Mouse (Mus musculus): ENCODE data around the gene Cops7b. TPM values are rescaled to one million over a fixed set of nuclear protein-coding genes. Genes with fewer than 3 reads are reported as not detected.

The Cops7b gene
- polyA plus RNA-seq, 1 experiment, result 25.2 TPM

GRCm38 (mm10) chr1:86598516-86598915 is 15.8 kb downstream of the Cops7b start:
- Histone ChIP-seq H3K36me3 (ENCODE audit: control insufficient read depth, insufficient read depth) (peaks cover 56% of the 10 kb centered on the region), H3ac (ENCODE audit: control insufficient read depth, insufficient read length, low read depth) (no peak overlapping the region), H3K79me2 (ENCODE audit: control insufficient read depth, insufficient read depth) (no peaks in the 10 kb centered on the region), H3K27me3 (ENCODE audit: control insufficient read depth, insufficient read depth, insufficient read length) (no peaks in the 10 kb centered on the region), H3K4me3 (ENCODE audit: insufficient read depth, poor library complexity, severe bottlenecking) (no peak overlapping the region), H3K79me3 (ENCODE audit: low read depth) (no peaks in the 10 kb centered on the region)
- peak; percentile 7 for TF ChIP-seq CTCF (IDR thresholded peaks at IDR 0.05; ENCODE audit: control insufficient read depth, insufficient read depth, insufficient read length)
- TF ChIP-seq MAX (IDR thresholded peaks at IDR 0.05), result no peak

- Histone ChIP-seq H3K36me3 (ENCODE audit: control insufficient read depth, insufficient read depth) (peaks cover 61% of the 10 kb centered on the region), H3K79me3 (ENCODE audit: low read depth) (no peaks in the 10 kb centered on the region), H3K4me3 (ENCODE audit: insufficient read depth, poor library complexity, severe bottlenecking) (no peak overlapping the region), H3ac (ENCODE audit: control insufficient read depth, insufficient read length, low read depth) (no peak overlapping the region), H3K27me3 (ENCODE audit: control insufficient read depth, insufficient read depth, insufficient read length) (no peaks in the 10 kb centered on the region), H3K79me2 (ENCODE audit: control insufficient read depth, insufficient read depth) (no peaks in the 10 kb centered on the region)
- no peak for TF ChIP-seq MAX (IDR thresholded peaks at IDR 0.05)
- TF ChIP-seq CEBPB (IDR thresholded peaks at IDR 0.05; ENCODE audit: low read depth), result no peak
- TF ChIP-seq USF1 (IDR thresholded peaks at IDR 0.05; ENCODE audit: low read depth), result no peak
- no peak for TF ChIP-seq MYOG (IDR thresholded peaks at IDR 0.05; ENCODE audit: control insufficient read depth, extremely low read depth, insufficient read length)
Measured at GRCm38 (mm10) chr1:86600117-86600516, 17.4 kb downstream of the Cops7b start.

GRCm38 (mm10) chr1:86610954-86611353 is 28.2 kb downstream of the Cops7b start:
- H3K79me2 ChIP-seq (ENCODE audit: control insufficient read depth, insufficient read depth), result no peaks in the 10 kb centered on the region
- H3K4me3 ChIP-seq (ENCODE audit: insufficient read depth, poor library complexity, severe bottlenecking), result no peak overlapping the region
- H3ac ChIP-seq (ENCODE audit: control insufficient read depth, insufficient read length, low read depth), result no peak overlapping the region
- TF ChIP-seq CTCF (IDR thresholded peaks at IDR 0.05; ENCODE audit: control insufficient read depth, insufficient read depth, insufficient read length) (no peak), USF1 (IDR thresholded peaks at IDR 0.05; ENCODE audit: low read depth) (no peak), CEBPB (IDR thresholded peaks at IDR 0.05; ENCODE audit: low read depth) (no peak), MYOD1 (IDR thresholded peaks at IDR 0.05; ENCODE audit: control insufficient read depth, insufficient read length, low read depth) (no peak), MYOG (IDR thresholded peaks at IDR 0.05; ENCODE audit: control insufficient read depth, extremely low read depth, insufficient read length) (no peak), MAX (IDR thresholded peaks at IDR 0.05) (no peak), FOSL1 (IDR thresholded peaks at IDR 0.05; ENCODE audit: insufficient read depth, low read length, poor library complexity, severe bottlenecking) (no peak)
- H3K36me3 ChIP-seq (ENCODE audit: control insufficient read depth, insufficient read depth), result peaks cover 23% of the 10 kb centered on the region
- no peaks in the 10 kb centered on the region for H3K27me3 ChIP-seq (ENCODE audit: control insufficient read depth, insufficient read depth, insufficient read length)
- no peaks in the 10 kb centered on the region for H3K79me3 ChIP-seq (ENCODE audit: low read depth)

- TF ChIP-seq MYOG (IDR thresholded peaks at IDR 0.05; ENCODE audit: control insufficient read depth, extremely low read depth, insufficient read length), result no peak
- TF ChIP-seq CEBPB (IDR thresholded peaks at IDR 0.05; ENCODE audit: low read depth), result no peak
- TF ChIP-seq FOSL1 (IDR thresholded peaks at IDR 0.05; ENCODE audit: insufficient read depth, low read length, poor library complexity, severe bottlenecking), result no peak
- TF ChIP-seq MYOD1 (IDR thresholded peaks at IDR 0.05; ENCODE audit: control insufficient read depth, insufficient read length, low read depth), result no peak
- TF ChIP-seq USF1 (IDR thresholded peaks at IDR 0.05; ENCODE audit: low read depth), result no peak
- TF ChIP-seq MAX (IDR thresholded peaks at IDR 0.05), result no peak
- no peak for TF ChIP-seq CTCF (IDR thresholded peaks at IDR 0.05; ENCODE audit: control insufficient read depth, insufficient read depth, insufficient read length)
- no peaks in the 10 kb centered on the region for H3K79me2 ChIP-seq (ENCODE audit: control insufficient read depth, insufficient read depth)
- H3K79me3 ChIP-seq (ENCODE audit: low read depth), result no peaks in the 10 kb centered on the region
- no peak overlapping the region for H3ac ChIP-seq (ENCODE audit: control insufficient read depth, insufficient read length, low read depth)
- no peak overlapping the region for H3K4me3 ChIP-seq (ENCODE audit: insufficient read depth, poor library complexity, severe bottlenecking)
- H3K36me3 ChIP-seq (ENCODE audit: control insufficient read depth, insufficient read depth), result peaks cover 14% of the 10 kb centered on the region
- H3K27me3 ChIP-seq (ENCODE audit: control insufficient read depth, insufficient read depth, insufficient read length), result no peaks in the 10 kb centered on the region
Measured at GRCm38 (mm10) chr1:86612081-86612480, 29.4 kb downstream of the Cops7b start.

GRCm38 (mm10) chr1:86614269-86614668 is 31.6 kb downstream of the Cops7b start:
- Histone ChIP-seq H3K4me3 (ENCODE audit: insufficient read depth, poor library complexity, severe bottlenecking) (no peak overlapping the region), H3ac (ENCODE audit: control insufficient read depth, insufficient read length, low read depth) (no peak overlapping the region), H3K79me2 (ENCODE audit: control insufficient read depth, insufficient read depth) (no peaks in the 10 kb centered on the region), H3K79me3 (ENCODE audit: low read depth) (no peaks in the 10 kb centered on the region), H3K27me3 (ENCODE audit: control insufficient read depth, insufficient read depth, insufficient read length) (no peaks in the 10 kb centered on the region), H3K36me3 (ENCODE audit: control insufficient read depth, insufficient read depth) (no peaks in the 10 kb centered on the region)
- no peak for TF ChIP-seq CEBPB (IDR thresholded peaks at IDR 0.05; ENCODE audit: low read depth)
- no peak for TF ChIP-seq USF1 (IDR thresholded peaks at IDR 0.05; ENCODE audit: low read depth)
- no peak for TF ChIP-seq MYOD1 (IDR thresholded peaks at IDR 0.05; ENCODE audit: control insufficient read depth, insufficient read length, low read depth)
- TF ChIP-seq CTCF (IDR thresholded peaks at IDR 0.05; ENCODE audit: control insufficient read depth, insufficient read depth, insufficient read length), result no peak
- no peak for TF ChIP-seq MYOG (IDR thresholded peaks at IDR 0.05; ENCODE audit: control insufficient read depth, extremely low read depth, insufficient read length)
- no peak for TF ChIP-seq FOSL1 (IDR thresholded peaks at IDR 0.05; ENCODE audit: insufficient read depth, low read length, poor library complexity, severe bottlenecking)
- no peak for TF ChIP-seq MAX (IDR thresholded peaks at IDR 0.05)

- Histone ChIP-seq H3K79me3 (ENCODE audit: low read depth) (no peaks in the 10 kb centered on the region), H3ac (ENCODE audit: control insufficient read depth, insufficient read length, low read depth) (no peak overlapping the region), H3K36me3 (ENCODE audit: control insufficient read depth, insufficient read depth) (no peaks in the 10 kb centered on the region), H3K79me2 (ENCODE audit: control insufficient read depth, insufficient read depth) (no peaks in the 10 kb centered on the region), H3K27me3 (ENCODE audit: control insufficient read depth, insufficient read depth, insufficient read length) (no peaks in the 10 kb centered on the region), H3K4me3 (ENCODE audit: insufficient read depth, poor library complexity, severe bottlenecking) (no peak overlapping the region)
- TF ChIP-seq USF1 (IDR thresholded peaks at IDR 0.05; ENCODE audit: low read depth) (no peak), CEBPB (IDR thresholded peaks at IDR 0.05; ENCODE audit: low read depth) (peak; percentile 28), CTCF (IDR thresholded peaks at IDR 0.05; ENCODE audit: control insufficient read depth, insufficient read depth, insufficient read length) (peak; percentile 65), MYOD1 (IDR thresholded peaks at IDR 0.05; ENCODE audit: control insufficient read depth, insufficient read length, low read depth) (no peak), MAX (IDR thresholded peaks at IDR 0.05) (no peak), FOSL1 (IDR thresholded peaks at IDR 0.05; ENCODE audit: insufficient read depth, low read length, poor library complexity, severe bottlenecking) (no peak), MYOG (IDR thresholded peaks at IDR 0.05; ENCODE audit: control insufficient read depth, extremely low read depth, insufficient read length) (no peak)
Measured at GRCm38 (mm10) chr1:86618454-86619125, 35.9 kb downstream of the Cops7b start.

Data from C2C12 (cell line).